Mouse (Mus musculus) embryonic facial prominence, embryonic 12.5 days (tissue): ENCODE data around the gene Taf5l. TPM values are rescaled to one million over a fixed set of nuclear protein-coding genes. Genes with fewer than 3 reads are reported as not detected.
"Not testable (repeated sequence)": the region's sequence is repeated elsewhere in the genome, so short reads cannot be mapped to it uniquely, and the experiment has no call there.

ENCODE experiments used
- ATAC-seq: fragments of 200-750 bp; cut with Nextera tagmentation; 2 replicates; pipeline ENCODE4 v1.8.0; 2017; ENCODE audit not compliant: insufficient number of reproducible peaks, insufficient read depth, low FRiP score, low TSS enrichment
- H3K27ac ChIP-seq: fragments of 300-500 bp; sonication (generic); 2 replicates; pipeline ENCODE4 v1.5.1; 2016; ENCODE audit warnings: mild to moderate bottlenecking
- H3K27me3 ChIP-seq: fragments of 300-500 bp; sonication (generic); 2 replicates; pipeline ENCODE4 v1.6.1; 2016; ENCODE audit warnings: mild to moderate bottlenecking, moderate library complexity
- H3K36me3 ChIP-seq: fragments of 300-500 bp; sonication (generic); 2 replicates; pipeline ENCODE4 v1.6.1; 2016; ENCODE audit warnings: mild to moderate bottlenecking
- H3K4me1 ChIP-seq: fragments of 300-500 bp; sonication (generic); 2 replicates; pipeline ENCODE4 v1.6.1; 2016
- H3K4me2 ChIP-seq: fragments of 300-500 bp; sonication (generic); replicated peaks from 2 replicates; pipeline ENCODE4 v1.6.1; 2016; ENCODE audit warnings: mild to moderate bottlenecking, moderate library complexity
- H3K4me3 ChIP-seq: fragments of 300-500 bp; sonication (generic); 2 replicates; pipeline ENCODE4 v1.5.1; 2016; ENCODE audit warnings: mild to moderate bottlenecking
- H3K9ac ChIP-seq: fragments of 300-500 bp; sonication (generic); 2 replicates; pipeline ENCODE4 v1.6.1; 2016; ENCODE audit warnings: mild to moderate bottlenecking, moderate library complexity
- H3K9me3 ChIP-seq: fragments of 300-500 bp; sonication (generic); 2 replicates; pipeline ENCODE4 v1.6.1; 2016; ENCODE audit warnings: mild to moderate bottlenecking, moderate library complexity
- WGBS: fragments of 180-500 bp; shearing (Covaris S2); methylation state at CpG from one replicate; pipeline ENCODE4 v1.1.7; 2016; 5-methylcytosine and 5-hydroxymethylcytosine counted together
- polyA plus RNA-seq: library from polyadenylated mRNA; unstranded; fragments of >200 nt; fragmentation: Nextera tagmentation; extraction: Ambion mirVana; gene quantifications from 2 replicates; pipeline ENCODE4 v1.2.1, GENCODE M21; 2016

Taf5l gene
- polyA plus RNA-seq, 1 experiment from 2014 or later: 47.5 TPM

- H3K4me1 ChIP-seq: no peaks in the 10 kb centered on the region
- H3K27me3 ChIP-seq: no peaks in the 10 kb centered on the region
- WGBS: 79% methylated on average over 1 of the region's 1 CpGs
Observed at GRCm38 (mm10) chr8:124042201-124042600, 21.0 kb upstream of the Taf5l start.

DNA sequence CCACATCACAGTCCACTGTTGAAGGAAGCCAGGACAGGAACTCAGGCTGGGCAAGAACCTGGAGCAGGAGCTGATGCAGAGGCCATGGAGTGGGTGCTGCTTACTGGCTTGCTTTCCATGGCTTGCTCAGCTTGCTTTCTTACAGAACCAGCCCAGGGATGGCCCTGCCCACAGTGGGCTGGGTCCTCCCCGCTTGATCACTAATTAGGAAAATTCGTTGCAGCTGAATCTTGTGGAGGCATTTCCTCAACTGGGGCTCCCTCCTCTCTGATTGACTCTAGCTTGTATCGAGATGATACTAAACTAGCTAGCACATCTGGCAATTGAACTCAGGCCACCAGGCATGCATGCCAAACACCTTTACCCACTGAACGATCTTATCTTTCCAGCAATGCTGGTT lies 18.2 kb upstream of the Taf5l start:
- Histone ChIP-seq H3K27ac (no peak overlapping the region), H3K9me3 (no peaks in the 10 kb centered on the region), H3K9ac (no peak overlapping the region), H3K4me3 (no peak overlapping the region), H3K27me3 (no peaks in the 10 kb centered on the region), H3K4me2 (no peak overlapping the region), H3K4me1 (no peaks in the 10 kb centered on the region), H3K36me3 (peaks cover 74% of the 10 kb centered on the region)
- 38% methylated on average over 4 of the region's 4 CpGs for WGBS
- ATAC-seq: no peak

More at GRCm38 (mm10) chr8:124042201-124042600, 21.0 kb upstream of the Taf5l start:
- Histone ChIP-seq H3K4me3 (no peak overlapping the region), H3K4me2 (no peak overlapping the region), H3K9ac (no peak overlapping the region), H3K27ac (no peak overlapping the region), H3K9me3 (no peaks in the 10 kb centered on the region), H3K36me3 (peaks cover 69% of the 10 kb centered on the region)
- no peak for ATAC-seq

GRCm38 (mm10) chr8:124038121-124038520 lies 16.9 kb upstream of the Taf5l start:
- 91% methylated on average over 7 of the region's 7 CpGs for WGBS

GRCm38 (mm10) chr8:124033400-124033799 lies 12.2 kb upstream of the Taf5l start:
- no peak overlapping the region for H3K4me3 ChIP-seq
- H3K4me1 ChIP-seq: no peaks in the 10 kb centered on the region
- H3K27me3 ChIP-seq: no peaks in the 10 kb centered on the region
- no peak for ATAC-seq
- H3K27ac ChIP-seq: no peak overlapping the region
- H3K9ac ChIP-seq: no peak overlapping the region
- 71% methylated on average over 5 of the region's 5 CpGs for WGBS
- peaks cover 82% of the 10 kb centered on the region for H3K36me3 ChIP-seq
- no peak overlapping the region for H3K4me2 ChIP-seq
- no peaks in the 10 kb centered on the region for H3K9me3 ChIP-seq

More at GRCm38 (mm10) chr8:124038121-124038520, 16.9 kb upstream of the Taf5l start:
- ATAC-seq: no peak
- no peaks in the 10 kb centered on the region for H3K27me3 ChIP-seq
- H3K27ac ChIP-seq: no peak overlapping the region
- H3K4me3 ChIP-seq: no peak overlapping the region
- H3K4me2 ChIP-seq: no peak overlapping the region
- no peak overlapping the region for H3K9ac ChIP-seq
- no peaks in the 10 kb centered on the region for H3K9me3 ChIP-seq
- no peaks in the 10 kb centered on the region for H3K4me1 ChIP-seq
- H3K36me3 ChIP-seq: peaks cover 78% of the 10 kb centered on the region

- peaks cover 57% of the 10 kb centered on the region for H3K36me3 ChIP-seq
- H3K27me3 ChIP-seq: no peaks in the 10 kb centered on the region
- no peaks in the 10 kb centered on the region for H3K9me3 ChIP-seq
- no peak for ATAC-seq
- no peaks in the 10 kb centered on the region; the same call in 1 of the 2 replicates for H3K4me1 ChIP-seq
- WGBS: 90% methylated on average over 6 of the region's 6 CpGs
- H3K9ac ChIP-seq: no peak overlapping the region
- no peak overlapping the region for H3K4me3 ChIP-seq
- no peak overlapping the region for H3K4me2 ChIP-seq
- no peak overlapping the region for H3K27ac ChIP-seq
Observed at GRCm38 (mm10) chr8:124027831-124028230, 6.6 kb upstream of the Taf5l start.

- H3K4me2 ChIP-seq, H3K4me1 ChIP-seq, H3K4me3 ChIP-seq, H3K9me3 ChIP-seq, H3K9ac ChIP-seq, H3K27me3 ChIP-seq, ATAC-seq, H3K27ac ChIP-seq: not testable (repeated sequence)
- peaks cover 50% of the 10 kb centered on the region for H3K36me3 ChIP-seq
- 74% methylated on average over 2 of the region's 2 CpGs for WGBS
Observed at GRCm38 (mm10) chr8:124026265-124026664, 5.1 kb upstream of the Taf5l start.

GRCm38 (mm10) chr8:124020439-124021236 lies 559 bp downstream of the Taf5l start:
- H3K9me3 ChIP-seq: no peaks in the 10 kb centered on the region
- no peaks in the 10 kb centered on the region for H3K27me3 ChIP-seq
- peak overlapping the region; percentile 76 for H3K4me2 ChIP-seq
- peak overlapping the region; percentile 78 for H3K4me3 ChIP-seq
- peaks cover 8% of the 10 kb centered on the region; the same call in 1 of the 2 replicates for H3K36me3 ChIP-seq
- H3K27ac ChIP-seq: peak overlapping the region; percentile 95
- WGBS: 1% methylated on average over 51 of the region's 87 CpGs
- H3K9ac ChIP-seq: peak overlapping the region; percentile 79
- H3K4me1 ChIP-seq: peaks cover 23% of the 10 kb centered on the region
- ATAC-seq: peak; percentile 62

DNA sequence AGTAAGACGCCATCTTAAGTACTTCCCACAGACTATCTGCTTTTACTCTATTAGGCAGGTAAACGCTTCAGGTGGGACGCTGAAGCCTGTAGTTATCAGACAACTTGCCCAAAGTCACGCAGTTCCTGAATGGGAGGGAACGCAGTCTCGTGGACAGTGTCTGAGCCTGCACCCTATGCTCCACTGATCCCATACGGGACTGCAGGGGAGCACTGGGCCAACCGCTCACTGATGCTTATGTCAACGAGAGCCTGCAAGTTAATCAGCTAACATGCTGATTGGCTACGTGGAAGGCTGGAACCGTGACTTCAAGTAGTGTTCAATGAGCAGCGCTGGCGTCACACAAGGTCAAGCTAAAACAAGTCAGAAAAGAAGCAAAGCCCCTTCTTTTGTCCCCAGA lies 1.4 kb downstream of the Taf5l start:
- Histone ChIP-seq H3K4me3 (peak overlapping the region; percentile 78), H3K4me2 (peak overlapping the region; percentile 76), H3K4me1 (peaks cover 23% of the 10 kb centered on the region), H3K36me3 (0 out of 2 replicates have a peak, but pooled peaks cover 5% of the 10 kb centered on the region), H3K27me3 (no peaks in the 10 kb centered on the region), H3K9me3 (no peaks in the 10 kb centered on the region), H3K9ac (peak overlapping the region; percentile 11; the same call in 1 of the 2 replicates), H3K27ac (no peak overlapping the region)
- WGBS: 33% methylated on average over 13 of the region's 13 CpGs
- no peak for ATAC-seq

GRCm38 (mm10) chr8:124014751-124015150 lies 6.4 kb downstream of the Taf5l start:
- 83% methylated on average over 3 of the region's 3 CpGs for WGBS
- no peaks in the 10 kb centered on the region for H3K27me3 ChIP-seq
- H3K36me3 ChIP-seq: peaks cover 3% of the 10 kb centered on the region; the same call in 1 of the 2 replicates

DNA sequence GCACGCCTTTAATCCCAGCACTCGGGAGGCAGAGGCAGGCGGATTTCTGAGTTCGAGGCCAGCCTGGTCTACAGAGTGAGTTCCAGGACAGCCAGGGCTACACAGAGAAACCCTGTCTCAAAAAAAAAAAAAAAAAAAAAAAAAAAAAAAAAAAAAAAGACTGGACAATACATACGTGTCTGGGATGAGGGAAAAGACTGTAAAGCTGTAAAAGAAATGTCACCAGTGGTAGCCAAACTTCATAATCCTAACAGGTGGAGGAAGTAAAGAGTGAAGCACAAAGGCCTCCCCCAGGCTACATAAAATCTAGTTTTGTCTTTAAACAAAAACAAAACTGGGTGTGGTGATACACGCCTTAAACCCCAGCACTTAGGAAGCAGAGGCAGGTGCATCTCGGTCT lies 6.9 kb downstream of the Taf5l start:
- H3K9ac ChIP-seq, H3K27ac ChIP-seq, H3K27me3 ChIP-seq, ATAC-seq, H3K36me3 ChIP-seq, H3K4me3 ChIP-seq, H3K9me3 ChIP-seq, H3K4me2 ChIP-seq, H3K4me1 ChIP-seq: not testable (repeated sequence)
- WGBS: 92% methylated on average over 7 of the region's 7 CpGs

More at GRCm38 (mm10) chr8:124014751-124015150, 6.4 kb downstream of the Taf5l start:
- H3K9me3 ChIP-seq: no peaks in the 10 kb centered on the region
- no peak overlapping the region for H3K4me2 ChIP-seq
- H3K4me1 ChIP-seq: peaks cover 11% of the 10 kb centered on the region
- H3K27ac ChIP-seq: no peak overlapping the region
- H3K4me3 ChIP-seq: no peak overlapping the region
- no peak overlapping the region for H3K9ac ChIP-seq
- ATAC-seq: no peak

- no peaks in the 10 kb centered on the region for H3K4me1 ChIP-seq
- ATAC-seq: no peak
Observed at GRCm38 (mm10) chr8:124011989-124012586, 9.1 kb downstream of the Taf5l start.

GRCm38 (mm10) chr8:124011580-124011979 lies 9.6 kb downstream of the Taf5l start:
- H3K9ac ChIP-seq: no peak overlapping the region
- H3K27ac ChIP-seq: no peak overlapping the region
- H3K36me3 ChIP-seq: peaks cover 33% of the 10 kb centered on the region
- H3K27me3 ChIP-seq: no peaks in the 10 kb centered on the region
- H3K4me2 ChIP-seq: no peak overlapping the region
- ATAC-seq: no peak
- H3K9me3 ChIP-seq: no peaks in the 10 kb centered on the region
- 85% methylated on average over 3 of the region's 3 CpGs for WGBS
- H3K4me1 ChIP-seq: no peaks in the 10 kb centered on the region
- H3K4me3 ChIP-seq: no peak overlapping the region

More at GRCm38 (mm10) chr8:124011989-124012586, 9.1 kb downstream of the Taf5l start:
- WGBS: 98% methylated on average over 3 of the region's 3 CpGs
- Histone ChIP-seq H3K4me3 (no peak overlapping the region), H3K27me3 (no peaks in the 10 kb centered on the region), H3K27ac (no peak overlapping the region), H3K9me3 (no peaks in the 10 kb centered on the region), H3K36me3 (peaks cover 28% of the 10 kb centered on the region), H3K4me2 (no peak overlapping the region), H3K9ac (no peak overlapping the region)
